Mouse (Mus musculus): Measurements from ENCODE around the gene Lpar3.

DNA sequence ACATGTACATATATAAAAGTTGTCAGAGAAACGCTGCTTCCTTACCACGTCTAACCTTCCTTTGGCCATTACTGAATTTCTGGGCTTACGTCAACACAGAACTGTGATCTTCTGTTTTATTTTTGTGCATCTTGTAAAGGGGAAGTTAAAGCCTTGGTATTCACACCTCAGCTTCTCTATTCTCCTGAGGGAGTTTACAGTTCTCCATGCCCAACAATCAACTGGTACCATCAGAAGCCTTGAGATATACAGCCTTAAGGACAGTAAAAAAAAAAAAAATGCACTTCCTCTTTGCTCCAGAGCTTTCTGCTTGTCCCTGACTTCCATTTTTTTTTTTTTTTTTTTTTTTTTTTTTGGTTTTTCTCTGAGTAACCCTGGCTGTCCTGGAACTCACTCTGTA lies 4.2 kb upstream of the Lpar3 start:
- TF ChIP-seq CTCF (IDR thresholded peaks at IDR 0.05; ENCODE audit: low read depth) (no peak), EP300 (IDR thresholded peaks at IDR 0.05; ENCODE audit: low read depth) (no peak)

Data from liver, postnatal 0 days (tissue).